Comparison of ENCODE assay signal across 7 mouse cellular contexts in the genomic region with DNA sequence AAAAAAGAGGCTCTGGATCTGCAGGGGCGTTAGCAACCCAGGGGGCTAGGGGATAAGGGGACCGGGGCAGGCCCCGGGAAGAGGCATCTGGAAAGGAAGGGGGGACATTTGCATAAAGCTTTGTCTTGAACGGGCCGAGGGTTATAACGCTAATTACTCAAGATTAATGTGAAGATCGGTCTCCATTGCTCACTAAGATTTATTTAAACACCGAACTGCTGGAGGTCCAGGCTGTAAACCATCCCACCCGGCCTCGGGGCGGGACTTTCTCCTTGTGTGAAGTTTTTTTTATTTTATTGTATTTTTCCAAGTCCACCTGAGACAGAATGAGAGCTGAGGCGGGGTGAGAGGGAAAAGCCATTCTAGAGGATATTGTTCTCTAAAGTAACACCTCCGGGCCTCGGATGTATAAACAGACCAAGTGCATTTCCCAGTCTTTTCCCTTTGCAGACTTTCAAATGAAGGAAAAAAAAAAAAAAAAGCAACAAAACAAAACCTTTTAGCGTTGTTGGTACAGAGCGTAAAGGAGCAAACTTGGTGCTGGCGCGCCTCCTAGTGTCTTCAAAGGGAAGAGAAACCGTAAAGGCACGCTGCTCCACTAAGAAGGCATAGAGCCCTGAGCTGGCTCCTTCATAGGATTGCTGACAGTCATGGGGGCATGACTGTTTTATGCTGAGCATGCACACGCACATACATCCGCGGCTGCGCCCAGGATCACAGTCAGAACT.
A peak's percentile ranks its signal among the peaks of the same experiment; 100 is the strongest.
DNase-seq lines count a peak whose midpoint lies in the region; ATAC-seq and TF ChIP-seq lines count a peak whose summit lies in the region.

No protein-coding gene starts in this region.

- peak overlapping the region; percentile 52 for H3K4me2 ChIP-seq in hindbrain, postnatal 0 days (ENCODE audit: low read depth, low read length)

- H3K9ac ChIP-seq in hindbrain, postnatal 0 days (replicated peaks; ENCODE audit: low read length): no peak overlapping the region

- no peak overlapping the region for H3K27ac ChIP-seq in hindbrain, postnatal 0 days
- H3K27ac ChIP-seq in left cerebral cortex, adult 2 months: no peak overlapping the region

- DNase-seq in R1 (ENCODE audit: low read depth, low spot score): peak; percentile 79
- DNase-seq in c-Kit-positive CD71-positive TER-119-positive erythroid progenitor cells, embryonic 14.5 days (ENCODE audit: low spot score): peak; percentile 19
- peak; percentile 92 for DNase-seq in hindbrain, postnatal 0 days (ENCODE audit: low spot score)
- DNase-seq in left cerebral cortex, adult 2 months (ENCODE audit: extremely low spot score in 1 of 2, low spot score in 2 of 2): peak; percentile 64 to 70
- DNase-seq in lung, postnatal 4 days: peak; percentile 57 to 71
- peak; percentile 61 for DNase-seq in right cerebral cortex, postnatal 25 days

- H3K4me3 ChIP-seq in hindbrain, postnatal 0 days (ENCODE audit: low read length): peak overlapping the region; percentile 20
- H3K4me3 ChIP-seq in left cerebral cortex, adult 2 months: no peak overlapping the region

- H3K9me3 ChIP-seq in hindbrain, postnatal 0 days (ENCODE audit: low read length): no peaks in the 10 kb centered on the region

- intact Hi-C loops in left cerebral cortex, adult 2 months (cut with DNase I): loop anchor here (1.0 to 5.0 kb wide), 5 partner anchors 987 to 1725 kb away; no protein-coding TSS in a partner anchor

- peak; percentile 96 for ATAC-seq in frontal cortex, adult (ENCODE audit: low TSS enrichment)
- peak; percentile 92 for ATAC-seq in hindbrain, postnatal 0 days

- no peaks in the 10 kb centered on the region for H3K4me1 ChIP-seq in hindbrain, postnatal 0 days (ENCODE audit: insufficient read depth, low read length)

- peaks cover 56% of the 10 kb centered on the region for H3K27me3 ChIP-seq in hindbrain, postnatal 0 days (ENCODE audit: insufficient read depth, low read length)

- no peaks in the 10 kb centered on the region for H3K36me3 ChIP-seq in hindbrain, postnatal 0 days (ENCODE audit: insufficient read depth, low read length)

- WGBS in hindbrain, postnatal 0 days: under 1% methylated on average over 24 of the region's 24 CpGs

- TF ChIP-seq CTCF in hindbrain, postnatal 0 days (IDR thresholded peaks at IDR 0.05; ENCODE audit: low read depth): peak; percentile 91
- TF ChIP-seq CTCF in left cerebral cortex, adult 2 months (IDR thresholded peaks at IDR 0.05): peak; percentile 78

Comparison
In these comparisons a context has a peak if more than half of its experiments do, and no peak if none do; other contexts are left out.
1. DNase-seq: peak in every context shown above with its lines; median percentile 92 in hindbrain, postnatal 0 days; 79 in R1; 67 in left cerebral cortex, adult 2 months; 64 in lung, postnatal 4 days; 61 in right cerebral cortex, postnatal 25 days; 19 in c-Kit-positive CD71-positive TER-119-positive erythroid progenitor cells, embryonic 14.5 days.